Mouse (Mus musculus): Measurements from ENCODE around the gene G2e3. TPM values are rescaled to one million over a fixed set of nuclear protein-coding genes. Genes with fewer than 3 reads are reported as not detected.

The G2e3 gene
- total and polyA plus RNA-seq, 3 experiments: 10.6 to 42.5 (median 11.3) TPM

GRCm38 (mm10) chr12:51377003-51377887 lies 29.4 kb downstream of the G2e3 start, which contains the start of gene Scfd1 (continued):
- TF ChIP-seq MXI1 (IDR thresholded peaks at IDR 0.05; ENCODE audit: low read depth, low read length) (peak; percentile 77), ZNF384 (IDR thresholded peaks at IDR 0.05; ENCODE audit: low read depth, low read length) (0 out of 2 replicates have a peak, but pooled peaks have one; percentile 19), POLR2A (IDR thresholded peaks at IDR 0.05; ENCODE audit: control insufficient read depth in 1 of 2, insufficient read depth in 1 of 2, low read depth in 1 of 2, low read length in 2 of 2, poor library complexity in 1 of 2) (peak; percentile 74 to 91), RCOR1 (IDR thresholded peaks at IDR 0.05; ENCODE audit: low read depth, low read length) (0 out of 2 replicates have a peak, but pooled peaks have one; percentile 13), MEF2A (IDR thresholded peaks at IDR 0.05; ENCODE audit: extremely low read depth, insufficient replicate concordance, low read depth, low read length, poor library complexity, severe bottlenecking) (no peak), ELF1 (IDR thresholded peaks at IDR 0.05; ENCODE audit: low read depth, low read length) (peak; percentile 80), POLR2AphosphoS5 (IDR thresholded peaks at IDR 0.05; ENCODE audit: borderline replicate concordance, low read depth, low read length) (peak; percentile 94; the same call in 1 of the 2 replicates), TCF12 (IDR thresholded peaks at IDR 0.05; ENCODE audit: low read depth, low read length) (peak; percentile 64), E2F4 (IDR thresholded peaks at IDR 0.05; ENCODE audit: borderline replicate concordance, low read depth, low read length) (peak; percentile 58; the same call in 1 of the 2 replicates), GABPA (IDR thresholded peaks at IDR 0.05; ENCODE audit: low read depth, low read length) (no peak), SIN3A (IDR thresholded peaks at IDR 0.05; ENCODE audit: low read length) (peak; percentile 76)

GRCm38 (mm10) chr12:51377888-51378190 lies 30.0 kb downstream of the G2e3 start:
- Histone ChIP-seq H3K9ac (ENCODE audit: control insufficient read depth, low read depth, low read length, poor library complexity, severe bottlenecking) (peak overlapping the region; percentile 82), H3K27ac (ENCODE audit: control insufficient read depth, low read depth, low read length) (peak overlapping the region; percentile 76), H3K9me3 (replicated peaks; ENCODE audit: insufficient read depth, low read length) (no peaks in the 10 kb centered on the region), H3K27me3 (ENCODE audit: control insufficient read depth in 1 of 2, insufficient read depth in 2 of 2, low read length in 2 of 2) (no peaks in the 10 kb centered on the region), H3K4me1 (ENCODE audit: control insufficient read depth in 1 of 2, insufficient read depth in 2 of 2, low read length in 2 of 2) (no peaks in the 10 kb centered on the region; a peak in 1 of 4 replicates), H3K36me3 (ENCODE audit: control insufficient read depth in 1 of 2, insufficient read depth in 2 of 2, low read length in 2 of 2) (peaks cover 2 to 15% of the 10 kb centered on the region in 2 experiments), H3K4me3 (ENCODE audit: control insufficient read depth in 1 of 2, insufficient read depth in 1 of 2, low read depth in 2 of 2, low read length in 2 of 2) (peak overlapping the region; percentile 82 to 85), H3K79me2 (ENCODE audit: control insufficient read depth, insufficient read depth, low read length, poor library complexity) (peaks cover 9% of the 10 kb centered on the region)
- TF ChIP-seq USF1 (IDR thresholded peaks at IDR 0.05; ENCODE audit: low read depth, low read length): no peak
- TF ChIP-seq ZNF384 (IDR thresholded peaks at IDR 0.05; ENCODE audit: low read depth, low read length): 0 out of 2 replicates have a peak, but pooled peaks have one; percentile 3
- TF ChIP-seq POLR2AphosphoS2 (IDR thresholded peaks at IDR 0.05; ENCODE audit: low read length): no peak
- TF ChIP-seq CHD1 (IDR thresholded peaks at IDR 0.05; ENCODE audit: low read depth, low read length): 0 out of 2 replicates have a peak, but pooled peaks have one; percentile 80
- no peak for DNase-seq (ENCODE audit: low read depth, low spot score)

- H3K4me3 ChIP-seq (ENCODE audit: control insufficient read depth in 1 of 2, insufficient read depth in 1 of 2, low read depth in 2 of 2, low read length in 2 of 2): no peak overlapping the region
- no peaks in the 10 kb centered on the region for H3K4me1 ChIP-seq (ENCODE audit: control insufficient read depth in 1 of 2, insufficient read depth in 2 of 2, low read length in 2 of 2)
- no peaks in the 10 kb centered on the region for H3K79me2 ChIP-seq (ENCODE audit: control insufficient read depth, insufficient read depth, low read length, poor library complexity)
- no peak overlapping the region for H3K27ac ChIP-seq (ENCODE audit: control insufficient read depth, low read depth, low read length)
- DNase-seq (ENCODE audit: low read depth, low spot score): no peak
- H3K27me3 ChIP-seq (ENCODE audit: control insufficient read depth in 1 of 2, insufficient read depth in 2 of 2, low read length in 2 of 2): no peaks in the 10 kb centered on the region
- H3K9ac ChIP-seq (ENCODE audit: control insufficient read depth, low read depth, low read length, poor library complexity, severe bottlenecking): no peak overlapping the region
- H3K9me3 ChIP-seq (replicated peaks; ENCODE audit: insufficient read depth, low read length): no peaks in the 10 kb centered on the region
- no peak for TF ChIP-seq MAZ (IDR thresholded peaks at IDR 0.05; ENCODE audit: low read depth, low read length)
- TF ChIP-seq MEF2A (IDR thresholded peaks at IDR 0.05; ENCODE audit: extremely low read depth, insufficient replicate concordance, low read depth, low read length, poor library complexity, severe bottlenecking): no peak
- TF ChIP-seq E2F4 (IDR thresholded peaks at IDR 0.05; ENCODE audit: borderline replicate concordance, low read depth, low read length): no peak
- no peak for TF ChIP-seq CTCF (IDR thresholded peaks at IDR 0.05 in 2 of 3, conservative IDR thresholded peaks at IDR 0.05 in 1 of 3; ENCODE audit: control insufficient read depth in 1 of 3, insufficient read depth in 1 of 3, low read depth in 2 of 3, low read length in 3 of 3, poor library complexity in 1 of 3, severe bottlenecking in 1 of 3)
- TF ChIP-seq HCFC1 (IDR thresholded peaks at IDR 0.05; ENCODE audit: low read depth, low read length): no peak
- TF ChIP-seq JUND (IDR thresholded peaks at IDR 0.05; ENCODE audit: low read depth, low read length): no peak
- TF ChIP-seq SIN3A (IDR thresholded peaks at IDR 0.05; ENCODE audit: low read length): no peak
- TF ChIP-seq ZNF384 (IDR thresholded peaks at IDR 0.05; ENCODE audit: low read depth, low read length): no peak
- TF ChIP-seq ZC3H11A (IDR thresholded peaks at IDR 0.05; ENCODE audit: low read depth, low read length): no peak
- TF ChIP-seq MXI1 (IDR thresholded peaks at IDR 0.05; ENCODE audit: low read depth, low read length): no peak
- peaks cover 0 to 15% of the 10 kb centered on the region in 2 experiments; a peak in 3 of 4 replicates for H3K36me3 ChIP-seq (ENCODE audit: control insufficient read depth in 1 of 2, insufficient read depth in 2 of 2, low read length in 2 of 2)
Observed at GRCm38 (mm10) chr12:51399871-51400270, 52.0 kb downstream of the G2e3 start.

Measured in MEL (cell line).